Mouse (Mus musculus): ENCODE results near the gene Mast3. TPM values are rescaled to one million over a fixed set of nuclear protein-coding genes. Genes with fewer than 3 reads are reported as not detected.

The Mast3 gene
- polyA plus RNA-seq, 1 experiment from 2014 or later, result 5.6 TPM

GRCm38 (mm10) chr8:70737705-70738104, 67.1 kb downstream of the Mast3 start:
- Histone ChIP-seq H3K4me2 (no peak overlapping the region), H3K9me3 (no peaks in the 10 kb centered on the region), H3K4me1 (peaks cover 16% of the 10 kb centered on the region), H3K27ac (replicated peaks) (no peak overlapping the region), H3K36me3 (no peaks in the 10 kb centered on the region), H3K27me3 (replicated peaks) (peaks cover 59% of the 10 kb centered on the region), H3K9ac (no peak overlapping the region), H3K4me3 (no peak overlapping the region)
- no peak for ATAC-seq (ENCODE audit: extremely low read depth, insufficient number of reproducible peaks, low FRiP score, low TSS enrichment)
- 53% methylated on average over 5 of the region's 5 CpGs for WGBS

- Histone ChIP-seq H3K27me3 (replicated peaks) (peaks cover 84% of the 10 kb centered on the region), H3K4me2 (no peak overlapping the region)
- WGBS, result 74% methylated on average over 4 of the region's 4 CpGs
Measured at GRCm38 (mm10) chr8:70730956-70731355, 73.9 kb downstream of the Mast3 start.

GRCm38 (mm10) chr8:70729808-70730475, 74.9 kb downstream of the Mast3 start:
- WGBS, result 3% methylated on average over 34 of the region's 34 CpGs
- peak overlapping the region; percentile 66; the same call in 1 of the 2 replicates for H3K9ac ChIP-seq
- H3K4me3 ChIP-seq, result peak overlapping the region; percentile 44
- peaks cover 86% of the 10 kb centered on the region for H3K27me3 ChIP-seq (replicated peaks)
- H3K36me3 ChIP-seq, result no peaks in the 10 kb centered on the region
- H3K4me2 ChIP-seq, result peak overlapping the region; percentile 65
- H3K4me1 ChIP-seq, result peaks cover 6% of the 10 kb centered on the region
- ATAC-seq (ENCODE audit: extremely low read depth, insufficient number of reproducible peaks, low FRiP score, low TSS enrichment), result no peak
- no peaks in the 10 kb centered on the region for H3K9me3 ChIP-seq
- no peak overlapping the region for H3K27ac ChIP-seq (replicated peaks)

More at GRCm38 (mm10) chr8:70730956-70731355, 73.9 kb downstream of the Mast3 start:
- Histone ChIP-seq H3K27ac (replicated peaks) (no peak overlapping the region), H3K36me3 (no peaks in the 10 kb centered on the region), H3K4me1 (peaks cover 6% of the 10 kb centered on the region), H3K4me3 (no peak overlapping the region), H3K9me3 (no peaks in the 10 kb centered on the region), H3K9ac (no peak overlapping the region)
- no peak for ATAC-seq (ENCODE audit: extremely low read depth, insufficient number of reproducible peaks, low FRiP score, low TSS enrichment)

Small RNA genes lying within 50 kb of the gene (microRNA-seq; reads per million reads assigned to microRNA genes)
- not detected for gene Mir7240

Other genes with a start within 250 kb of the Mast3 start
- gene Isyna1, start 210.7 kb downstream of the Mast3 start, polyA plus RNA-seq (2015; fragmentation: Nextera tagmentation; extraction: Ambion mirVana), result 135 and 145 TPM in 2 replicates
- 63.3 and 70.9 TPM in 2 replicates for gene Ssbp4, start 196.2 kb downstream of the Mast3 start, polyA plus RNA-seq (2015; fragmentation: Nextera tagmentation; extraction: Ambion mirVana)
- 1.5 and 2.7 TPM in 2 replicates for gene Lrrc25, start 188.9 kb downstream of the Mast3 start, polyA plus RNA-seq (2015; fragmentation: Nextera tagmentation; extraction: Ambion mirVana)
- gene Gdf15, start 172.6 kb downstream of the Mast3 start, polyA plus RNA-seq (2015; fragmentation: Nextera tagmentation; extraction: Ambion mirVana), result 0.86 and 1.2 TPM in 2 replicates
- 33.7 and 37.3 TPM in 2 replicates for gene Pgpep1, start 144.7 kb downstream of the Mast3 start, polyA plus RNA-seq (2015; fragmentation: Nextera tagmentation; extraction: Ambion mirVana)
- 269 and 297 TPM in 2 replicates for gene Lsm4, start 131.8 kb downstream of the Mast3 start, polyA plus RNA-seq (2015; fragmentation: Nextera tagmentation; extraction: Ambion mirVana)
- 68.6 and 76.9 TPM in 2 replicates for gene Jund, start 106.1 kb downstream of the Mast3 start, polyA plus RNA-seq (2015; fragmentation: Nextera tagmentation; extraction: Ambion mirVana)
- gene Iqcn, start 101.6 kb downstream of the Mast3 start, polyA plus RNA-seq (2015; fragmentation: Nextera tagmentation; extraction: Ambion mirVana), result not detected in 2 replicates
- not detected in 2 replicates for gene Gm3336, start 86.5 kb downstream of the Mast3 start, polyA plus RNA-seq (2015; fragmentation: Nextera tagmentation; extraction: Ambion mirVana)
- gene Pde4c, start 81.3 kb downstream of the Mast3 start, polyA plus RNA-seq (2015; fragmentation: Nextera tagmentation; extraction: Ambion mirVana), result 0.14 TPM in 1 of 2 replicates, not detected in the other
- gene Rab3a, start 50.4 kb downstream of the Mast3 start, polyA plus RNA-seq (2015; fragmentation: Nextera tagmentation; extraction: Ambion mirVana), result 17.4 and 23.2 TPM in 2 replicates
- gene Mpv17l2, start 44.1 kb downstream of the Mast3 start, polyA plus RNA-seq (2015; fragmentation: Nextera tagmentation; extraction: Ambion mirVana), result 41.6 and 48.4 TPM in 2 replicates
- 34.9 and 36.5 TPM in 2 replicates for gene Pik3r2, start 28.3 kb downstream of the Mast3 start, polyA plus RNA-seq (2015; fragmentation: Nextera tagmentation; extraction: Ambion mirVana)
- gene Il12rb1, start 3.4 kb upstream of the Mast3 start, polyA plus RNA-seq (2015; fragmentation: Nextera tagmentation; extraction: Ambion mirVana), result not detected in 2 replicates
- gene Arrdc2, start 34.7 kb upstream of the Mast3 start, polyA plus RNA-seq (2015; fragmentation: Nextera tagmentation; extraction: Ambion mirVana), result 1.9 and 2.4 TPM in 2 replicates
- gene Kcnn1, start 58.2 kb upstream of the Mast3 start, polyA plus RNA-seq (2015; fragmentation: Nextera tagmentation; extraction: Ambion mirVana), result 1.5 TPM in 2 replicates
- gene Ccdc124, start 68.9 kb upstream of the Mast3 start, polyA plus RNA-seq (2015; fragmentation: Nextera tagmentation; extraction: Ambion mirVana), result 88.5 and 89.0 TPM in 2 replicates
- 0.06 and 0.09 TPM in 2 replicates for gene Slc5a5, start 87.7 kb upstream of the Mast3 start, polyA plus RNA-seq (2015; fragmentation: Nextera tagmentation; extraction: Ambion mirVana)
- gene Rpl18a, start 92.4 kb upstream of the Mast3 start, polyA plus RNA-seq (2015; fragmentation: Nextera tagmentation; extraction: Ambion mirVana), result 3,040 and 3,097 TPM in 2 replicates
- 32.5 and 35.0 TPM in 2 replicates for gene Map1s, start 100.9 kb upstream of the Mast3 start, polyA plus RNA-seq (2015; fragmentation: Nextera tagmentation; extraction: Ambion mirVana)

Data from heart, embryonic 13.5 days (tissue).